Mouse (Mus musculus) kidney, postnatal 14 days (tissue): Measurements from ENCODE around the gene Ndufa4.
"Not testable (repeated sequence)": the region's sequence is repeated elsewhere in the genome, so short reads cannot be mapped to it uniquely, and the experiment has no call there.

Source experiments
- DNase-seq: peaks from one replicate; pipeline ENCODE4 v3.0.0; 2022; ENCODE audit warnings: mixed read lengths

The Ndufa4 gene

DNA sequence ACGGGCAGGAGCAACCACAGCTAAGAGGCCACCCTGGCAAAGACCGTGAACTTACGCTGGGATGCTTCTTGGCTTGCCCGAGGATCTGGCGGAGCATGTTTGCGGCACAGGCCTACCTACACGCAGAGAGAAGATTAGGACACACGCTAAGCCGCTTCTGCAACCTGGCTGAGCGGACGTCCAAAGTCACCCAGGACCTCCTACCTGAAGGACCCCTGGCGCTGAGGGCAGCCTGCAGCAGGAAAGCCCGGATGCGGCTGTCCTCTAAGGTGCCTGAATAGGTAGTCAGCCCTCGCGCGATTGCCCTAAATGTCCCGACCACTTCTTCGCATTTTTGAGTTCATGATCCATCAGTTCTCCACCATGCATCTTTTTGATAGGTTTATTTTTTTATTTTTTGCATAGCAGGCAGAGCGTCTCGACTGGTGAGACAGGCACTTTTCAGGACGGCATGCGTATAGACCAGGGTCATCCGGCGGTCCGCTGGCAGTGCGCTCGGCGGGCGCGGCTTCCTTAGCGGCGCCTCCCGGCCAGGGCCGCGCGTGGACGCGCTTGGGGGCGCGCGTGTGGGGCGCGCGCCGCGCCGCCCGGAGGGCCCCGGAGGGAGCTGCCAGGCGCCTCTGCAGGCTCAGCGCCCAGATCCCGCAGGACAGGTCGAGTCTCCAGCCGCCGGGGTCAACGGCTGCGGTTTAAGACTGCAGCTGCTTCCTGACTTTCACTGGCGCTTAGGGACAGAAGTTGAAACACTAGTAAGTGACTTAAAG is at the start of gene Ndufa4, which contains the start of gene Phf14:
Gene Ndufa4 (minus strand): TSS at position 229 of the 764 bp plus-strand sequence.
Gene Phf14 (plus strand): TSS at position 541 of the 764 bp plus-strand sequence.
- DNase-seq = peak; percentile 94

DNA sequence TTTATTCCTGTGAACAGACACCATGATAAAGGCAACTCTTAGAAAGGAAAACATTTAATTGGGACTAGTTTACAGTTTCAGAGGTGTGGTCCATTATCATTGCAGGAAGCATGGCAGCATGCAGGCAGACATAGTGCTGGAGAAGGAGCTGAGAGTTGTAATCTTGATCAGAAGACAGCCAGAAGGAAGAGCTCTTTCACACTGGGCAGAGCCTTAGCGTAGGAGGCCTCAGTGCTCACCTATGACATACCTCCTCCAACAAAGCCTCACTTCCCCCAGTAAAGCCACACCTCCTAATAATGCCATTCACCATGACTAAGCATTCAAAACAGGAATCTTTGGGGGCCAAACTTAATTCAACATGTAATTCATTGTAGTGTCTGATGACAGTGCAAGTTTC is 40.8 kb upstream of the Ndufa4 start:
- no peak for DNase-seq

DNA sequence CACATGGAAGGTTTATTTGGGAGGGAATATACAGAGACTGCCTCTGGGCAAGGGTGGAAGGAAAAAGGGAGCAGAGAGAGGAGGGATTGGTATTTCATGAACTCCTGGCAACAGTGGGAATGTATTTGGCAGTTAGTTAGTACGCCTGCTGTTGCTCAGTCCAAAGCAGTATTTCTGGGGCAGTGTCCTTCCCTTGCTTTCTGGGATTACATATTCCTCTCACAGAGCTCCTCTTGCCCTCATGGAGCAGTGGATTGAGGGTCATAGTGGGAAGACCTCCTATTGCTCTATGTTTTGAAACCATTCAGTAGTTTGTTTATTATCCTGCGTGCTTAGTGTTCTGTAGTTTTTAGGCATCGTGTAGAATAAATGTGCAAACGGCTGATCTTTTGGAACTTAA is 34.8 kb upstream of the Ndufa4 start:
- no peak for DNase-seq

DNA sequence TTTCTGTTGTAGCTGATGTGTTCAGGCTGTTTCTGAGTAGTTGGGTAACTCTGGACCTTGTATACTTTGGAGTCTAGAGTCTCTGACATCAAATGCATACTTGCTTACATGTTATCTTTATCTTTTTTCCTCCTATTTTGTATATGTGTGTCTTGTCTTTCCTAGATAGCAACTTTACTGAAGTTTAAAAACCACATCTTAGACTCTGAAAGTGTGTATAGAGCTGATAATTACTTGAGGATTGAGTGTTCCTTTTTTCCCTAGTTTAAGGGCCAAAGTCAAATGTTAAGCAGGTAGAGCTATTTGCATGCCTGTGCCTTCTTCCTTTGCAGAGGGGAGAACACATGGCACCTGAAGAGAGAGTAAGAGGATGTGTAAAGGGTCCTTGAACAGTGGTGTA is 33.6 kb upstream of the Ndufa4 start:
- no peak for DNase-seq

DNA sequence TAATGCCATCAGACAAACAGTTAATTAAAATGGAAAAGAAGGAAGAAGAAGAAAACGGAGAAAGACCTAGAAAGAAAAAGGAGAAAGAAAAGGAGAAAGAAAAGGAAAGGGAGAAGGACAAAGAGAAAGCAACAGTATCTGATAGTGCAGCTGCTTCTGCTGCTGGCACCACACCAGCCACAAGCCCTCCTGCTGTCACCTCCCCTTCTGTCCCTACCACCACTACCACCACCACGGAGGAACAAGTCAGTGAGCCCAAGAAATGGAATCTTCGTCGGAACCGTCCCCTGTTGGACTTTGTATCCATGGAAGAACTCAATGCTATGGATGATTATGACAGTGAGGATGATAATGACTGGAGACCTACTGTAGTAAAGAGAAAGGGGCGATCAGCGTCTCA is 26.1 kb upstream of the Ndufa4 start:
- DNase-seq = no peak

DNA sequence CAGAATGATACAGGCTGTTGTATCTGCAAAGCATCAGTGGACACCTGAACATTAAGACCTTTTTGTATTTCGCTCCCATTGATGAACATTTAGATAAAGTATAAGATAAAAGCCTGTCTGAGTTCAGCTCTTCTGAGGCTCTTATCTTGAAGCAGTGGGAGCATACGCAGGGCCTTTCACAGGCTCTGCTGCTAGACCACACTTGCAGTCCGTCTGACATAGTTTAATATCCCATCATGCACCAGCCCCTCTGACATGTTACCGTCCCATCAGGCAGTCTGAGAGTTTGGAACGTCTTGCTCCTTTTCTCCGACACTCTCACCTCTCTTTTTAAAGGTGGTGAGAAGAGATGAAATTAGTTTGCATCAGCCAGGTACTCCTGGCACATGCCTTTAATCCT is 20.2 kb upstream of the Ndufa4 start:
- DNase-seq = no peak

DNA sequence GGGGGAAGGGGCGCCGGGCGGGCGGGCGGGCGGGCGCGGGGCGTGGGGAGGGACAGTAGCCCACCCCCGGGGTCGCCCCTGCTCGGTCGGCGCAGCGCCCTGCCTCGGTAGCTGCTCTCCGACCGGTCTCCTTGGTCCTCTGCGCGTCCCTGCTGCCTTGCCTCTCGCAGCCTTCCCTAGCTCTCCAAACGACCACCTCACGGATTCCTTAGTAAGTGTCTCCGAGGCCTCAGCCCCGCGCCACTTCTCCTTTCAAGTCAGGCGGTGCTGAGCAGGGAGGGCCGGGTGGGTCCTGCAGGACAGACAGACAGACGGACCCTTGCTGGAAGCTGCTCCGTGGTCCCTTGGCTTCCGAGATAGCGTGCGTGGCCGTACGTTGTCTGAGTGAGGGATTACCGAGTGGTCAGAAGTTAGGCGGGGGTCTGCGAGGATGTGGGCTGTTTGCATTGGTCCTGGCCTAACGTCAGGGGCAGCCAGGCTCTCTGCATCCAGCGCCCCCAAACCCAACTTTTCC is 18.8 kb upstream of the Ndufa4 start:
- DNase-seq = peak; percentile 38

DNA sequence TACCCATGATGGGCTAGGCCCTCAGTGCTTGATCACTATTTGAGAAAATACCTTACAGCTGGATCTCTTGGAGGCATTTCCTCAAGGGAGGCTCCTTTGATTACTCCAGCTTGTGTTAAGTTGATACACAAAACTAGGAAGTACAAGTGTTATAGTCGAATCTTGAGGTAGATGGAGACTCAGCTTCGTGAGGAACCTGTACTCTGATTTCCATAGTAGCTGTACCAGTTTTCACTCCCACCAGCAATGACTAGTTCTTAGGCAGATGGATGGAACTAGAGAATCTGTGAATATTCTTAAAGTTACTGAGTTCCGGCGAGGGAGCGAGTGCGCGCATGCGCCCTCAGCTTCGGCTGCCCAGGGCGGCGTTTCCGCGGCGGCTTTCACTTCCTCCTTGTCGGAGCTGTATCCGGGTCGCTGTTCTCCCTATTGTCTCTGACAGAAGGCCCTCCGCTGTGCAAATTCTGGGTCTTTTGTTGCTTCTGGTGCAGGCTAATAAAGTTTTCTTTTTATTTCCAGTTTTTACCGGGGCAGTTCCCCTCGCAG is 18.3 kb upstream of the Ndufa4 start:
- peak; percentile 93 for DNase-seq

DNA sequence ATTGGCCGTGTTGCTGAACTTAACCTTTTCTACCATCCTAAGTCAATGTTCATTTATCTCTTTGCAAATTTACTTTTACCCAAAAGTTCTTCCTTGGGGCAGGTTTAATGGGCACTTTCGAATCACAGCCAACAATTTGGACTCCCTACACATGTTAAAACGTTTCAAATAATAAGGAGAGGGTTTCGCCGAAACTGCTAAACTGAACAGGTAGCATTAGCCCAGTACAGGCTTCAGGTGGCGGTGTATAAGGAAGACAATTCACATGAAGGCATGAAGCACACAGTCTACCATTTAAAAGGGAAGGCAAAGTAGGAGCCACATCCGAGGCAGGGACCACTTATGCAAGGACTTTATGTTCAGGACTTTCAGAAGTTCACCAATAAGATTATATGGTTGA is 873 bp upstream of the Ndufa4 start:
- DNase-seq = no peak

DNA sequence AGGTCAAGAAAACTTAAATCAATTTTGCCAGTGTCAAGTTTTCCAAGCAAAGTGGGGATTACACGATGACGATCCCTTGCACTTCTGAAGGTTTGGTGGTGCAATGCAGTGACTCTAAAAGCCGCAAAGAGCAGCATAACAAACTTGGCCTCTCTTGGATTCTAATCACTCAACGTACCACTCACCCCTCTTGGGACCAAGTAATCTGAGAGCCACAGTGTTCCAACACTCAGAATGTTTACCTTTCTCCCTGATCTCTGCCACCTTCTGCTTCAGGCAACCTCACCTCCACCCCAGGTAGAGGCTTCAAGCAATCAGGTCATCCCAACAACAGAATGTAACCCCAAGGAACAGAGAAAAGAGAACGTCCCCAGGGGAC is 418 bp downstream of the Ndufa4 start:
- no peak for DNase-seq

DNA sequence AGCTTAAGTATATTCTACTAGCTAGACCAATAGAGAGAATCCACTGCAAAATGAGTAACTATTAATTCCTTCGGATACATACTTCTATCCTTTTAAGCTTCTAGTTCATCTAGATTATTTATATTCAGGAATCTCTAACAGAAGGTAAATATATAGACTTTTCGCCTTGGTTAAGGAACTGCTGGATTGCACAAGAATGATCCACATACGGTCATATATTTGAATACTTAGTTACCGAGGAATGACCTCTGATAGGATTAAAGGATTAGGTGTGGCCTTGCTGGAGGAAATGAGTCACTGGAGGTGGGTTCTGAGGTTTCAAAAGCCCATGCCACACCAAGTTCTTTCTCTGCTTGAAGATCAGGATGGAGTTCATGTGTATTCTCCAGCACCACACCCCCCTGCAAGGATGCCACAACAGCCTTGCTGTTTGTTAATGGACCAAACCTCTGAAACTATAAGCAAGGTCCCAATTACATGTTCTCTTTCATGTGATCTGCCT is 6.4 kb downstream of the Ndufa4 start:
- DNase-seq = no peak

DNA sequence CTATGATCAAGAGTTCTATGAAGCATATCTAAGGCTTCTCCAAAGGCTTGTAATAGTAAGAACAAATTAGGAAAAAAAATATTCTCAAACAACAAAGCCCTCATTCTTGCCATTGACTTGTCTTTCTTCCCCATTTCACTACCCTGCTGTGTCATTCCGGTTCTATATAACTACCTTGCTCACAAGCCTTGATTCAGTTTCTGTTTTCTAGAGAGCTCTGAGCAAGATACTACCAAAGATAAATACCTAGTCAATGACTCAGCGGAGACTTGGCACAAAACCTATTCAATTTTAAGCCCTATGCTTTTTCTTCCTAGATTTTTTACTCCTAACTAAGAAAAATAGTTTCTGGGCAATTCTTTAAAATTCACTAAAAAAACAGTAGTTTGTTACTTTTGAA is 31.9 kb downstream of the Ndufa4 start:
- not testable (repeated sequence) for DNase-seq
